Mouse (Mus musculus): ENCODE results near the gene Gpr19. TPM values are rescaled to one million over a fixed set of nuclear protein-coding genes. Genes with fewer than 3 reads are reported as not detected.

The Gpr19 gene
- total and polyA plus RNA-seq, 2 experiments from 2014 or later = 9.4 to 13.4 TPM

- H3K9ac ChIP-seq (replicated peaks; ENCODE audit: low read depth, low read length) = 0 out of 2 replicates have a peak overlapping the region, but pooled peaks have one; percentile 2
- no peak for ATAC-seq (ENCODE audit: insufficient read depth, low read depth)
- H3K4me1 ChIP-seq (ENCODE audit: control insufficient read depth, insufficient read depth) = no peaks in the 10 kb centered on the region; the same call in 1 of the 2 replicates
- H3K27ac ChIP-seq (ENCODE audit: low read depth) = peak overlapping the region; percentile 98; the same call in 1 of the 2 replicates
- no peaks in the 10 kb centered on the region for H3K27me3 ChIP-seq (ENCODE audit: control insufficient read depth, insufficient read depth, low read length)
- no peak for DNase-seq (ENCODE audit: low spot score)
- peak overlapping the region; percentile 80 for H3K4me3 ChIP-seq (ENCODE audit: low read depth, low read length)
- WGBS = 64% methylated on average over 7 of the region's 7 CpGs
- H3K4me2 ChIP-seq (ENCODE audit: low read depth, low read length) = peak overlapping the region; percentile 97
- H3K9me3 ChIP-seq (replicated peaks; ENCODE audit: control insufficient read depth, low read length) = no peaks in the 10 kb centered on the region
- no peaks in the 10 kb centered on the region for H3K36me3 ChIP-seq (replicated peaks; ENCODE audit: control insufficient read depth, insufficient read depth, low read length)
- no peak for TF ChIP-seq EP300 (IDR thresholded peaks at IDR 0.05; ENCODE audit: low read depth)
- TF ChIP-seq CTCF (IDR thresholded peaks at IDR 0.05; ENCODE audit: low read depth) = no peak
Measured at GRCm38 (mm10) chr6:134930383-134930782, 32.0 kb upstream of the Gpr19 start.

GRCm38 (mm10) chr6:134929926-134930325 is 31.5 kb upstream of the Gpr19 start:
- Histone ChIP-seq H3K4me1 (ENCODE audit: control insufficient read depth, insufficient read depth) (no peaks in the 10 kb centered on the region; the same call in 1 of the 2 replicates), H3K4me2 (ENCODE audit: low read depth, low read length) (peak overlapping the region; percentile 97), H3K27ac (ENCODE audit: low read depth) (peak overlapping the region; percentile 98; the same call in 1 of the 2 replicates), H3K9ac (replicated peaks; ENCODE audit: low read depth, low read length) (peak overlapping the region; percentile 94), H3K36me3 (replicated peaks; ENCODE audit: control insufficient read depth, insufficient read depth, low read length) (no peaks in the 10 kb centered on the region), H3K4me3 (ENCODE audit: low read depth, low read length) (peak overlapping the region; percentile 80), H3K9me3 (replicated peaks; ENCODE audit: control insufficient read depth, low read length) (no peaks in the 10 kb centered on the region), H3K27me3 (ENCODE audit: control insufficient read depth, insufficient read depth, low read length) (no peaks in the 10 kb centered on the region)
- DNase-seq (ENCODE audit: low spot score) (no peak), ATAC-seq (ENCODE audit: insufficient read depth, low read depth) (no peak)
- WGBS = 25% methylated on average over 4 of the region's 4 CpGs
- no peak for TF ChIP-seq CTCF (IDR thresholded peaks at IDR 0.05; ENCODE audit: low read depth)

- 0 out of 2 replicates have a peak, but pooled peaks cover 4% of the 10 kb centered on the region for H3K36me3 ChIP-seq (replicated peaks; ENCODE audit: control insufficient read depth, insufficient read depth, low read length)
- peak overlapping the region; percentile 97 for H3K4me2 ChIP-seq (ENCODE audit: low read depth, low read length)
- H3K4me3 ChIP-seq (ENCODE audit: low read depth, low read length) = peak overlapping the region; percentile 80
- no peaks in the 10 kb centered on the region for H3K9me3 ChIP-seq (replicated peaks; ENCODE audit: control insufficient read depth, low read length)
- under 1% methylated on average over 15 of the region's 15 CpGs for WGBS
- TF ChIP-seq CTCF (IDR thresholded peaks at IDR 0.05; ENCODE audit: low read depth) (no peak), EP300 (IDR thresholded peaks at IDR 0.05; ENCODE audit: low read depth) (no peak)
- DNase-seq (ENCODE audit: low spot score) = no peak
- peak overlapping the region; percentile 98 for H3K27ac ChIP-seq (ENCODE audit: low read depth)
- peak; percentile 28 for ATAC-seq (ENCODE audit: insufficient read depth, low read depth)
- no peaks in the 10 kb centered on the region for H3K27me3 ChIP-seq (ENCODE audit: control insufficient read depth, insufficient read depth, low read length)
- H3K9ac ChIP-seq (replicated peaks; ENCODE audit: low read depth, low read length) = peak overlapping the region; percentile 94
- peaks cover under 1% of the 10 kb centered on the region; the same call in 1 of the 2 replicates for H3K4me1 ChIP-seq (ENCODE audit: control insufficient read depth, insufficient read depth)
Measured at GRCm38 (mm10) chr6:134928889-134929310, 30.5 kb upstream of the Gpr19 start.

GRCm38 (mm10) chr6:134928096-134928888 is 29.9 kb upstream of the Gpr19 start:
- Histone ChIP-seq H3K4me2 (ENCODE audit: low read depth, low read length) (peak overlapping the region; percentile 97), H3K27ac (ENCODE audit: low read depth) (peak overlapping the region; percentile 98), H3K27me3 (ENCODE audit: control insufficient read depth, insufficient read depth, low read length) (no peaks in the 10 kb centered on the region), H3K4me3 (ENCODE audit: low read depth, low read length) (peak overlapping the region; percentile 80), H3K36me3 (replicated peaks; ENCODE audit: control insufficient read depth, insufficient read depth, low read length) (0 out of 2 replicates have a peak, but pooled peaks cover 10% of the 10 kb centered on the region), H3K9me3 (replicated peaks; ENCODE audit: control insufficient read depth, low read length) (no peaks in the 10 kb centered on the region), H3K4me1 (ENCODE audit: control insufficient read depth, insufficient read depth) (peaks cover 6% of the 10 kb centered on the region), H3K9ac (replicated peaks; ENCODE audit: low read depth, low read length) (peak overlapping the region; percentile 94)
- ATAC-seq (ENCODE audit: insufficient read depth, low read depth) (peak; percentile 90), DNase-seq (ENCODE audit: low spot score) (peak; percentile 94)
- WGBS = under 1% methylated on average over 63 of the region's 63 CpGs
- TF ChIP-seq EP300 (IDR thresholded peaks at IDR 0.05; ENCODE audit: low read depth) (0 out of 2 replicates have a peak, but pooled peaks have one; percentile 66), CTCF (IDR thresholded peaks at IDR 0.05; ENCODE audit: low read depth) (no peak)

GRCm38 (mm10) chr6:134927595-134928095 is 29.3 kb upstream of the Gpr19 start:
- Histone ChIP-seq H3K4me1 (ENCODE audit: control insufficient read depth, insufficient read depth) (peaks cover 11% of the 10 kb centered on the region), H3K4me3 (ENCODE audit: low read depth, low read length) (peak overlapping the region; percentile 80), H3K9me3 (replicated peaks; ENCODE audit: control insufficient read depth, low read length) (no peaks in the 10 kb centered on the region), H3K9ac (replicated peaks; ENCODE audit: low read depth, low read length) (peak overlapping the region; percentile 94), H3K4me2 (ENCODE audit: low read depth, low read length) (peak overlapping the region; percentile 97), H3K27me3 (ENCODE audit: control insufficient read depth, insufficient read depth, low read length) (no peaks in the 10 kb centered on the region), H3K36me3 (replicated peaks; ENCODE audit: control insufficient read depth, insufficient read depth, low read length) (0 out of 2 replicates have a peak, but pooled peaks cover 14% of the 10 kb centered on the region), H3K27ac (ENCODE audit: low read depth) (peak overlapping the region; percentile 98)
- DNase-seq (ENCODE audit: low spot score) = no peak
- ATAC-seq (ENCODE audit: insufficient read depth, low read depth) = no peak
- WGBS = 1% methylated on average over 13 of the region's 13 CpGs
- no peak for TF ChIP-seq EP300 (IDR thresholded peaks at IDR 0.05; ENCODE audit: low read depth)

Measured in heart, postnatal 0 days (tissue).